Mouse (Mus musculus) cerebellum, adult 18-20 months (tissue): ENCODE measurements around the gene Tbx6.

Experiments
- DNase-seq, 2 experiments: peaks; one replicate each; pipeline ENCODE4 v3.0.0; 2021

The Tbx6 gene

GRCm38 (mm10) chr7:126795387-126796317, 14.4 kb downstream of the Tbx6 start:
- no peak for DNase-seq

- DNase-seq, result peak; percentile 65 to 67
These were observed 15.2 kb downstream of the Tbx6 start for GRCm38 (mm10) chr7:126796350-126796932.

DNA sequence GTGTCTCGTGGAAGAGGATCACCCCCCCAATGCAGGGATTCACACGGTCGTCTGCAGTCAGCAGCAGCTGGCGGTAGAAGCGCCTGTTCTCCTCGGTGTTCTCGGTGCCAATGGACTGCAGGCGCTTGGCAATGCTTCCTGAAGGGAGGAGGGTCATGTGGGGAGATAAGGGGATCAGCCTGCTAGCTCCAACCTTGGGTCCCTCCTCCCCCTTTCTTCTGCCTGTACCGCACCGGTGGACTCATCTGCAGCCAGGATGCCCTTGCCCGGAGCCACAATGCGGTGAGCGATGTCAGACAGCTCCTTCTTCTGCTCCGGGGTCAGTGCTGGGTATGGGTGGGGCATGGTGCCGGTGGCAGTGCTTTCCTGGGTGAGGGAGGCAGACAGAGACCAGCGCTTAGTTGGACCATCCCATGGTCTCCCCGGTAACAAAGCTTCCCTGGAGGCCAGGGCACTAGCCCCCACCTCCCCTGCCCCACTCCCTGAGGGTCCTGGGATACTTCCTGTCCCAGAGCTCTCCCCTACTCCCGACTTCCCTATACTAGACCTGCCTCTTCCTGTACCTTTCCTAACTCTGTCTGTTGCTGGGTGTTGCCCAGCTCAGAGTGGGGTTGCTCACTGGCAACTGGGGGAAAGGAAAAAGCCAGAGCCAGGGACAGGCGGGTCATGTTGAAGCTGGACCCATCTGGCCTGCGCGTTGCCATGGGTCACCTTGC, 16.3 kb downstream of the Tbx6 start, which contains the start of gene Fam57b:
TSS of gene Fam57b (plus strand) at position 258 of the 716 bp plus-strand sequence.
- DNase-seq, result peak; percentile 52 to 67

DNA sequence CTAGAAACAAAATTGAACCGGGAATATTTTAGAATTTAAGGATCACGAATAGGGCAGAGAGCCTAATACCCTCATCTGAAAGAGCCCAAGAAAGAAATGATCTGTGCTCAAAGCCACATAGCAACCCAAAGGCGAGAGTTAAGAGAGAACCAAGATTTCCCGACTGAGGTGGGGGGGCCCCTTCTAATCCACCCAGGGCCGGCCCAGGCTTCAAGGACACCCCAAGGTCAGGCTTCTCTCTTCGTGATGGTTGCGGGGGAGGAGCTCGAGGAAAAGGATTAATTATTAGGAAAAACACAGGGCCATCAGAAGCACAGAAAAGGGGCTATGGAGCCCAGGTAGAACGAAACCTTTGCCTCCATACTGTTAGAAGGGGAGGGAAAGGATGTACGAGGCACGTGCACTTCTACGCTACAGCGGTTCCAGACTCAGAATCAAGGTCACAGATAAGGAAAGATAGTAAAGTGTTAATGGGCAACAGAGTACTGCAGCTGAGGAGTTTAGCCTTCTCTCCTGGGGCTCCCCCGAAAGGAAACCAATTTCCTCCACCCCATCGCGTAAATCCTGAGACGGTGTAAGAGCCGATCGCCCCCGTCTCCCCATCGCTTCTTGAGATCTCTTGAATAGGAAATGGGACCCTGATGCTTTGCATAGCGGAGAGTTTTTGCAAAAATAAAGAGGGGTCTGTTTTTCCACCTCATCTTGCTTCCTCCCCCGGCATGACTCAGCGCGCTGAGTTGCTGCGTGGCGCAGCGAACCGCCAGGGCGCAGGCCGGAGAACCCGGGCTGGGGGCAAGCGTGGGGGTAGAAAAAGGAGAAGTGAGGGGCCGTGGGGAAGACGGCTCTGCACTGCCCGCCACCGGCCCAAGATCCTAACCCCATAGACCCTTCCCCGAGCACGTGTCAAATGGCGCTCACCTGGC, 17.1 kb downstream of the Tbx6 start:
- DNase-seq, result peak; percentile 51 to 53

GRCm38 (mm10) chr7:126799050-126799467, 17.8 kb downstream of the Tbx6 start:
- peak; percentile 96 to 99 for DNase-seq

- peak; percentile 74 to 80 for DNase-seq
These were observed 18.4 kb downstream of the Tbx6 start for GRCm38 (mm10) chr7:126799468-126800268.

- peak in 1 of 2 experiments; percentile 35 for DNase-seq
These were observed 19.2 kb downstream of the Tbx6 start for GRCm38 (mm10) chr7:126800269-126801056.

GRCm38 (mm10) chr7:126801057-126801422, 19.8 kb downstream of the Tbx6 start:
- no peak for DNase-seq

- no peak for DNase-seq
These were observed 21.0 kb downstream of the Tbx6 start for GRCm38 (mm10) chr7:126802134-126802889.

DNA sequence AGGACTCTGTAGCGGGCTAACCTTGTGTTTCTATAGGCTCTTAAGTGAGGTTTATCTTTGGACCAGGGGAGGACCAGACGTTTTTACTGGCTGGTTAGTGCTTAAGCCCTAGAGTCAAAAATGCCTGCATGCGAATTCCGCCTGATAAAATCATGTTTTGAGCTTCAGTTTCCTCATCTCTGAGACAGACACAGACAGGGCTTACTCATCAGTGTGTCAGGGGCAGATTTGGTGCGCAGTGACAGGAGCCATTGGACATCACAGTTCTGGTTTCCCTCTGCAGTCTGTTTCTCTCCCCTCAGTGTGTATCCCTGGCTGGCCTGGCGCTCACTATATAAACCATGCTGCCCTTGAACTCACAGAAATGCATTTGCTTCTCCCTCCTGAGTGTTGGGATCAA, 21.9 kb downstream of the Tbx6 start:
- DNase-seq, result no peak

GRCm38 (mm10) chr7:126803751-126804150, 22.5 kb downstream of the Tbx6 start:
- DNase-seq, result no peak

GRCm38 (mm10) chr7:126806956-126807355, 25.7 kb downstream of the Tbx6 start:
- no peak for DNase-seq

GRCm38 (mm10) chr7:126807405-126807804, 26.1 kb downstream of the Tbx6 start:
- no peak for DNase-seq

DNA sequence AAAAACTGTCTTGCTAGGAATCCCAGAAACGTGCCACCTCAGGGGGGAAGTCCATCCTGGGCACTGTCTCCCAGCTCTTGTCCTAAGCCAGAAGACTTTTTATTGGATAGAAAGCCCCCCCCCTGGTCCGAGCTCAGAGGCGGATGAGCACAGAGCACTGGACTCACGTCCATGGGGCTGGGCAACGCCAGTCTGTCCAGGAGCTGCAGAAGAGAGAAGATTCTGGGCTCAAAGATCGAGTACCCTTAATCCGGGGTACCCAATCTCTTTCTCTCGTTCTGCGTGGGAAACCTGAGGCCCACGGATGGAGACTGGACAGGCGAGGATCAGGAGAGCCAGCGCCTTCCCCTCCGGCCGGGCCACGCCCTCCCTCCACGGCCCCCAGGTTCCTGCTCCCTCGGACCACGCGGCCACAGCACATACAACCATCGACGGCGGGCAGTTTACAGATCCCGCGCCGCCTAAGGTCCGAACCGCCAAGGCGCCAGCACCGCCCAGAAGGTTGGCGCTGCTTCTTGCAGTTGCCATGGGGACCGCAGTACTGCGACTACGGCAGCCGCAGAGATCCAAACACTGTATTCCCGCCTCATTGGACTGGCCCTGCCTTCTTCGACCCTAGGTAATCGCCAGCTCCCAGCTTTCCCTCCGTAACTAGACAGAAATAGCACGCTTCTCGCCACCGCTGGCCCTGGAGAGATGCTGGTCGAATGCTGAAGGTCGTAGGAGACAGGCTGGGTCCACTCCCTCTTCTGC, 27.6 kb downstream of the Tbx6 start:
- peak; percentile 93 to 94 for DNase-seq

DNA sequence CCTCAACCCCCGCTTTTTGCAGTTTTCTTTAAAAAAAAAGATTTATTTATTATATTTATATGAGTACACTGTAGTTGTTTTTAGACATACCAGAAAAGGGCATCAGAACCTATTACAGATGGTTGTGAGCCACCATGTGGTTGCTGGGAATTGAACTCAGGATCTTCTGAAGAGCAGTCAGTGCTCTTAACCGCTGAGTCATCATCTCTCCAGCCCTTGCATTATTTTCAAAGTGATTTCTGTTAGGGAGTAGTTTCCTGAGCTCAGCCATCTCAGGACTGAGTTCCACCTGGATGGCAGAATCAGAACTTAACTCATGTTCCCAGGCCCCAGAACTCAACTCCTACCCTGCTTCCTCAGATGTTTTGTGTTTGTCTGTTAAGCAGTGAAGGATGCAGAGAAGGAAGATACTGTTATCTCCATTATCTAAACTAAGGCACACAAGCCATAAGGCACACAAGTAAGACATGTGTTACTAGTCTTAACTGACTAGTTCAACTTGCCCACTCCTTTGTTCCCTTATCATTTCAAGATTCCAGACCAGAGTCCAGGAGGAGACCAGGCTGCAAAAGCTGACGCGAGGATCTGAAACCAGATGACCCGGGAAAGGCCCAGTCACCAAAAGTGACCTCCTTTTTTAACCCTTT, 28.6 kb downstream of the Tbx6 start:
- no peak for DNase-seq

DNA sequence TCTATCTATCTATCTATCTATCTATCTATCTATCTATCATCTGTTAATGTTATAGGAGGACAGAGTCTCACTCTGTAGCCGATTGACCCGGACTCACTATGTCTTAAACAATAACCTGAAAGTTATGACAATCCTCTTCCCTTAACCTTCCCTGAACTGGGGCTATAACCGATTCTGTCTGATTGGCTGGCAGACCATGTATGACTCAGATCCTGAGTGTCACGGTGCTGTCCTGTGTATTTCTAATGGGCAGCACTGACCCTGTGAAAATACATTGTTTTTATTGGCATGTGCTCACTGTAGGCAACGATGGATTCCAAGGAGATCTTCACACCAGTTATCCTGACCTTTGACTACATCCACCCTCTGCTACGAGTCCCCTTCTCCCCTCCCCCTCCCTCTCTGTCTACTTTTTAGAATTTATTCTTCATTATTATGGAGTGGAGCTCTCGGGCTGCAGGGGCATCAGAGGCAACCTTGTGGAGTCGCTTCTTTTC, 34.5 kb downstream of the Tbx6 start:
- DNase-seq, result no peak

- DNase-seq, result no peak
These were observed 35.2 kb downstream of the Tbx6 start for GRCm38 (mm10) chr7:126816494-126816893.

GRCm38 (mm10) chr7:126817595-126817994, 36.3 kb downstream of the Tbx6 start:
- no peak for DNase-seq
